Mouse (Mus musculus) stomach, postnatal 0 days (tissue): ENCODE data around the gene Nfatc2. TPM values are rescaled to one million over a fixed set of nuclear protein-coding genes. Genes with fewer than 3 reads are reported as not detected.
A peak's percentile ranks its signal among the peaks of the same experiment; 100 is the strongest.

Experiments used
- ATAC-seq: fragments of 200-750 bp; cut with Nextera tagmentation; 2 replicates; pipeline ENCODE4 v1.8.0; 2017; ENCODE audit not compliant: low FRiP score, low TSS enrichment
- DNase-seq: peaks from one replicate; pipeline ENCODE4 v3.0.0-alpha.2; 2016; ENCODE audit warnings: low spot score
- H3K27ac ChIP-seq: fragments of 300-500 bp; sonication (generic); replicated peaks from 2 replicates; pipeline ENCODE4 v1.5.1; 2014; ENCODE audit warnings: mild to moderate bottlenecking, control low read depth
- H3K27me3 ChIP-seq: fragments of 300-500 bp; sonication (generic); 2 replicates; pipeline ENCODE4 v1.6.1; 2014; ENCODE audit warnings: low read length; ENCODE audit not compliant: control insufficient read depth, insufficient read depth
- H3K36me3 ChIP-seq: fragments of 300-500 bp; sonication (generic); 2 replicates; pipeline ENCODE4 v1.6.1; 2014; ENCODE audit warnings: low read length, mixed read lengths; ENCODE audit not compliant: control insufficient read depth, insufficient read depth
- H3K4me1 ChIP-seq: fragments of 300-500 bp; sonication (generic); replicated peaks from 2 replicates; pipeline ENCODE4 v1.6.1; 2014; ENCODE audit warnings: antibody characterized with exemption; ENCODE audit not compliant: control insufficient read depth, insufficient read depth
- H3K4me2 ChIP-seq: fragments of 300-500 bp; sonication (generic); replicated peaks from 2 replicates; pipeline ENCODE4 v1.6.1; 2014; ENCODE audit warnings: low read depth, mild to moderate bottlenecking, control low read depth, moderate library complexity
- H3K4me3 ChIP-seq: fragments of 300-500 bp; sonication (generic); 2 replicates; pipeline ENCODE4 v1.5.1; 2014; ENCODE audit warnings: low read depth, low read length, control low read depth
- H3K9ac ChIP-seq: fragments of 300-500 bp; sonication (generic); 2 replicates; pipeline ENCODE4 v1.6.1; 2014; ENCODE audit warnings: mild to moderate bottlenecking, low read length, control low read depth, mixed read lengths
- H3K9me3 ChIP-seq: fragments of 300-500 bp; sonication (generic); 2 replicates; pipeline ENCODE4 v1.6.1; 2016; ENCODE audit warnings: low read length; ENCODE audit not compliant: control insufficient read depth
- CTCF ChIP-seq: IDR thresholded peaks from 2 replicates; pipeline ENCODE4 v1.5.1; 2016; ENCODE audit warnings: antibody characterized with exemption, low read depth, mild to moderate bottlenecking, moderate library complexity
- EP300 ChIP-seq: optimal IDR thresholded peaks from 2 replicates; pipeline ENCODE3; 2016; ENCODE audit warnings: antibody characterized with exemption
- WGBS: fragments of 180-500 bp; shearing (Covaris S2); extraction: QIAGEN DNeasy Blood & Tissue Kit; methylation state at CpG from one replicate; pipeline ENCODE4 v1.1.7; 2014; 5-methylcytosine and 5-hydroxymethylcytosine counted together
- polyA plus RNA-seq: library from polyadenylated mRNA; unstranded; fragments of >200 nt; fragmentation: Nextera tagmentation; extraction: Ambion mirVana; gene quantifications from 2 replicates; pipeline ENCODE4 v1.2.1, GENCODE M21; 2015

The Nfatc2 gene
- polyA plus RNA-seq, 1 experiment from 2014 or later: 2.2 TPM

- no peak for TF ChIP-seq EP300
- TF ChIP-seq CTCF: no peak
- Histone ChIP-seq H3K4me2 (no peak overlapping the region), H3K4me3 (no peak overlapping the region), H3K9me3 (no peaks in the 10 kb centered on the region), H3K36me3 (no peaks in the 10 kb centered on the region), H3K27ac (no peak overlapping the region), H3K27me3 (no peaks in the 10 kb centered on the region), H3K4me1 (no peaks in the 10 kb centered on the region), H3K9ac (no peak overlapping the region)
- ATAC-seq (no peak), DNase-seq (no peak)
- WGBS: 48% methylated on average over 7 of the region's 7 CpGs
These were observed 123.0 kb downstream of the Nfatc2 start for GRCm38 (mm10) chr2:168478431-168478830.

- H3K27me3 ChIP-seq: no peaks in the 10 kb centered on the region
- H3K9me3 ChIP-seq: no peaks in the 10 kb centered on the region
- H3K4me2 ChIP-seq: peak overlapping the region; percentile 59; the same call in 1 of the 2 replicates
- H3K4me1 ChIP-seq: no peaks in the 10 kb centered on the region
- H3K27ac ChIP-seq: no peak overlapping the region
- 71% methylated on average over 9 of the region's 9 CpGs for WGBS
- DNase-seq (no peak), ATAC-seq (no peak)
- TF ChIP-seq EP300 (no peak), CTCF (no peak)
- 0 out of 2 replicates have a peak overlapping the region, but pooled peaks have one; percentile 55 for H3K9ac ChIP-seq
- no peak overlapping the region for H3K4me3 ChIP-seq
- no peaks in the 10 kb centered on the region for H3K36me3 ChIP-seq
These were observed 128.0 kb downstream of the Nfatc2 start for GRCm38 (mm10) chr2:168473496-168473895.

GRCm38 (mm10) chr2:168472899-168473298, 128.6 kb downstream of the Nfatc2 start:
- H3K4me2 ChIP-seq: peak overlapping the region; percentile 59
- WGBS: 9% methylated on average over 16 of the region's 16 CpGs
- no peaks in the 10 kb centered on the region for H3K4me1 ChIP-seq
- DNase-seq: peak; percentile 82
- H3K27ac ChIP-seq: no peak overlapping the region
- no peaks in the 10 kb centered on the region for H3K36me3 ChIP-seq
- H3K27me3 ChIP-seq: no peaks in the 10 kb centered on the region
- ATAC-seq: peak; percentile 68
- H3K9ac ChIP-seq: peak overlapping the region; percentile 55; the same call in 1 of the 2 replicates
- peak overlapping the region; percentile 32; the same call in 1 of the 2 replicates for H3K4me3 ChIP-seq
- TF ChIP-seq CTCF: peak; percentile 90
- TF ChIP-seq EP300: no peak
- H3K9me3 ChIP-seq: no peaks in the 10 kb centered on the region

GRCm38 (mm10) chr2:168469032-168469431, 132.4 kb downstream of the Nfatc2 start:
- peak; percentile 54; the same call in 1 of the 2 replicates for ATAC-seq
- peak; percentile 78 for DNase-seq

GRCm38 (mm10) chr2:168467166-168467565, 134.3 kb downstream of the Nfatc2 start:
- Histone ChIP-seq H3K4me3 (no peak overlapping the region), H3K9me3 (no peaks in the 10 kb centered on the region), H3K9ac (no peak overlapping the region), H3K4me1 (no peaks in the 10 kb centered on the region), H3K27me3 (no peaks in the 10 kb centered on the region), H3K27ac (no peak overlapping the region), H3K36me3 (no peaks in the 10 kb centered on the region), H3K4me2 (no peak overlapping the region)
- DNase-seq: no peak
- TF ChIP-seq CTCF (no peak), EP300 (no peak)
- ATAC-seq: no peak
- WGBS: 78% methylated on average over 5 of the region's 5 CpGs

More at GRCm38 (mm10) chr2:168469032-168469431, 132.4 kb downstream of the Nfatc2 start:
- Histone ChIP-seq H3K4me2 (no peak overlapping the region), H3K4me1 (no peaks in the 10 kb centered on the region), H3K9ac (no peak overlapping the region), H3K4me3 (no peak overlapping the region), H3K9me3 (no peaks in the 10 kb centered on the region), H3K27me3 (no peaks in the 10 kb centered on the region), H3K27ac (no peak overlapping the region), H3K36me3 (no peaks in the 10 kb centered on the region)
- TF ChIP-seq EP300 (no peak), CTCF (peak; percentile 94)
- 9% methylated on average over 4 of the region's 4 CpGs for WGBS

GRCm38 (mm10) chr2:168466066-168466465, 135.4 kb downstream of the Nfatc2 start:
- Histone ChIP-seq H3K9me3 (no peaks in the 10 kb centered on the region), H3K4me3 (no peak overlapping the region), H3K27me3 (no peaks in the 10 kb centered on the region), H3K27ac (no peak overlapping the region), H3K36me3 (no peaks in the 10 kb centered on the region), H3K4me2 (no peak overlapping the region), H3K4me1 (no peaks in the 10 kb centered on the region), H3K9ac (no peak overlapping the region)
- ATAC-seq: peak; percentile 33; the same call in 1 of the 2 replicates
- TF ChIP-seq EP300 (no peak), CTCF (no peak)
- no peak for DNase-seq
- WGBS: 38% methylated on average over 9 of the region's 9 CpGs
